Mouse (Mus musculus): ENCODE results near the gene Unc13d. TPM values are rescaled to one million over a fixed set of nuclear protein-coding genes. Genes with fewer than 3 reads are reported as not detected.

The Unc13d gene
- polyA plus RNA-seq, 1 experiment from 2014 or later, result 5.9 TPM

DNA sequence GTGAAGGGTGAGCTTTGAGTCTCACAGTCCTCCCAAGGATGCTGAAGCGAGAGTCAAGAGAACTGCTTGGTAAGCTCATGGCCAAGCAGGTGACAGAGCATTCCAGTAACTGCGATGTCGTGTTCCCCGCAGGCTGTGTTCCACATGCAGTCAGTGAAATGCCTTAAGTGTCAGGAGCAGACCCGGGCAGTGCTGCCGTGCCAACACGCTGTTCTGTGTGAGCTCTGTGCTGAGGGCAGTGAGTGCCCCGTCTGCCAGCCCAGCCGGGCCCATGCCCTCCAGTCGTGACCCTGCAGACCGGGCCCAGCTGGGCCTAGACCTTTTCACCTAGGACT lies 18.1 kb downstream of the Unc13d start:
- no peak for ATAC-seq (replicated peaks; ENCODE audit: extremely low read depth, insufficient read depth, low FRiP score)
- Histone ChIP-seq H3K9me3 (replicated peaks; ENCODE audit: control insufficient read depth, low read length) (no peaks in the 10 kb centered on the region), H3K27ac (ENCODE audit: low read length) (no peak overlapping the region), H3K4me1 (ENCODE audit: control insufficient read depth, insufficient read depth, low read length) (peaks cover 11% of the 10 kb centered on the region), H3K27me3 (ENCODE audit: control insufficient read depth, insufficient read depth, low read length) (no peaks in the 10 kb centered on the region), H3K9ac (ENCODE audit: low read length) (no peak overlapping the region), H3K4me2 (ENCODE audit: low read depth, low read length) (no peak overlapping the region), H3K36me3 (ENCODE audit: control insufficient read depth, insufficient read depth) (peaks cover 44% of the 10 kb centered on the region), H3K4me3 (ENCODE audit: low read length) (no peak overlapping the region)
- 88% methylated on average over 11 of the region's 11 CpGs for WGBS

DNA sequence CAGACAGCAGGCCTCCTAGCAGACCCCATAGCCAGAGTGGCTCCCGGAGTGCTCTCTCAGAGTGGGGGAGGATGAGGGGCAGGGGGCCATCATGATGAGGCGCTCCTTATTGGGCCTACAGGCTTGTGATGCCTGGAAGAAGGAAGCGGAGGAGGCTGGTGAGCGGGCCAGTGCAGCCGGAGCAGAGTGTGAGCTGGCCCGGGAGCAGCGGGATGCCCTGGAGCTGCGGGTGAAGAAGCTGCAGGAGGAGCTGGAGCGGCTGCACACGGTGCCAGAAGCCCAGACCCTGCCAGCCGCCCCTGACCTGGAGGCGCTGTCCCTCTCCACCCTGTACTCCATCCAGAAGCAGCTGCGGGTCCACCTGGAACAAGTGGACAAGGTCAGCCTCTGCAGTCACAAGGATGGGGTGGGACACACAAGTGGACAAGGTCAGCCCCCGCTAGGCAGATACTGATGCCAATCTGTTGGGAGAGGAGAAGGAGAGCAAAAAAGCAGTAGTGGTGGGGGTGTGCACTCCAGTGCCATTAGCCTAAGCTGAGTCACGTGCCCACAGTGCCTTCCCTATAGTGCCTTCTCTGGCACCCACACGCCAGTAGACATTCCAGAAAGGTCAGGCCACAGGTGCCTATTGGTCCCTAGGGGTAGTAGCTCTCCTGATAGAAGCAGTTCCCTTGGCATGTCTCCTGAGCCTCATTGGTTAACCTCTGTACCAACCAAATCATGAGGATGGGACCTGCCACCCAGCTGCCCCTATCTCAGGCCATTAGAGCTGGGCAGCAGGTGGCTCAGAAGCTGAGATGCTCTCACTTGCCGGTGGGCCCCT lies 18.7 kb downstream of the Unc13d start:
- Histone ChIP-seq H3K4me3 (ENCODE audit: low read length) (no peak overlapping the region), H3K27me3 (ENCODE audit: control insufficient read depth, insufficient read depth, low read length) (no peaks in the 10 kb centered on the region), H3K9ac (ENCODE audit: low read length) (no peak overlapping the region), H3K4me1 (ENCODE audit: control insufficient read depth, insufficient read depth, low read length) (peaks cover 11% of the 10 kb centered on the region), H3K36me3 (ENCODE audit: control insufficient read depth, insufficient read depth) (peaks cover 49% of the 10 kb centered on the region), H3K27ac (ENCODE audit: low read length) (no peak overlapping the region), H3K4me2 (ENCODE audit: low read depth, low read length) (no peak overlapping the region), H3K9me3 (replicated peaks; ENCODE audit: control insufficient read depth, low read length) (no peaks in the 10 kb centered on the region)
- 85% methylated on average over 17 of the region's 17 CpGs for WGBS
- ATAC-seq (replicated peaks; ENCODE audit: extremely low read depth, insufficient read depth, low FRiP score), result no peak

DNA sequence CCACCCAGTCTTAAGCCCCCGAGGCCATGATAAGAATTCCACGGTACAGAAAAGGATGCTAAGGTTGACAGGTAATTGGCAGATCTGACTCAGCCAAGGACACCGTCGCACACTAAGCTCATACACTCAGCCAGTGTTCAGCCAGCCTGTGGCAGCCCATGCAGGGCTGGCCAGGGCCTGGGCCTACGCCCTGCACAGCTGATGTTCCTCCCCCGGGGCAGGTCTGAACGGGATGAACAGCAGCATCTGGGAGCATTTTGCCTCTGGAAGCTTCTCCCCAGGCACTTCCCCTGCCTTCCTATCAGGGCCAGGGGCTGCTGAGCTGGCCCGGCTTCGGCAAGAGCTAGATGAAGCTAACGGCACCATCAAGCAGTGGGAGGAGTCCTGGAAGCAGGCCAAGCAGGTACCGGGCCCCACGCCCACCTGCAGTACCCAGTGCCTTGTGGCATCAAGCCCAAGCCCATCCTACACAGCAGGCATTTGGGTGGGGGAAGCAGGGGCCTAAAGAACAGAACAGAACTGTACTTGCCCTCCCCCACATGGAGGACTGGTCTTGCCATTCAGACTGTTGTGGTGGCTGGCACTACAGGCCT lies 19.6 kb downstream of the Unc13d start:
- Histone ChIP-seq H3K36me3 (ENCODE audit: control insufficient read depth, insufficient read depth) (peaks cover 58% of the 10 kb centered on the region), H3K9me3 (replicated peaks; ENCODE audit: control insufficient read depth, low read length) (no peaks in the 10 kb centered on the region), H3K9ac (ENCODE audit: low read length) (no peak overlapping the region), H3K4me1 (ENCODE audit: control insufficient read depth, insufficient read depth, low read length) (peaks cover 11% of the 10 kb centered on the region), H3K4me3 (ENCODE audit: low read length) (no peak overlapping the region), H3K27me3 (ENCODE audit: control insufficient read depth, insufficient read depth, low read length) (no peaks in the 10 kb centered on the region), H3K27ac (ENCODE audit: low read length) (0 out of 2 replicates have a peak overlapping the region, but pooled peaks have one; percentile 27), H3K4me2 (ENCODE audit: low read depth, low read length) (no peak overlapping the region)
- 62% methylated on average over 12 of the region's 12 CpGs for WGBS
- ATAC-seq (replicated peaks; ENCODE audit: extremely low read depth, insufficient read depth, low FRiP score), result no peak

DNA sequence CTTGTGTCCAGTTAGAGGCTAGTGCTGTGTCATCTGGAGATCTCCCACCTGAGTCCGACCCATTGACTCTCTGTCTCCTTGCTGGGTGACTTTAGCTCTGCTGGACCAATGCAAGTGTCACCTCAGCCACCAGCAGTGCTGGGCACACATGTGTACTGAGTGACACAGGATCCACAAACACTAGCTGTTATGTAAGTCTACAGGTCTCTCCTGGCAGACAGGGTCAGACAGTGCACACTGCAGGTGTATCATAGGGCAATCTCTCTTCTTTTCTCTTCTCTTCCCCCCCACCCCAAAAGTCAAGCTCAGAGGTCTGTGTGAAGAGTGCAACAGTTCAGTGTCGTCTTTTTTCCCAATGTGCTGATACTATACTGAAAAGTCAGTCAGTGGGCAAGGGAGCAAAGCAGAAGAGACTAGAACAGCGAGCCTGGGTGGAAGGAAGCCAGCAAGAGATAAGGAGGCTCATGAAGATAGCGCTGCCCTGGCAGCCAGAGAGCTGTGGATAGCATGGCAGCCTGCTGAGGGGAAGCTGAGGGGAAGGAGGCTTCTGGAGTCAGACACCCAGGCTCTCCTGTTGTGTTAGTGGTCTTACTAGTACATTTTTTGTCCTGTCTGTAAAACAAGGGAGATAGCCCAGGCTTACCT lies 20.4 kb downstream of the Unc13d start:
- no peak overlapping the region for H3K4me3 ChIP-seq (ENCODE audit: low read length)
- H3K9ac ChIP-seq (ENCODE audit: low read length), result no peak overlapping the region
- no peak overlapping the region for H3K4me2 ChIP-seq (ENCODE audit: low read depth, low read length)
- H3K4me1 ChIP-seq (ENCODE audit: control insufficient read depth, insufficient read depth, low read length), result peaks cover 11% of the 10 kb centered on the region
- H3K9me3 ChIP-seq (replicated peaks; ENCODE audit: control insufficient read depth, low read length), result no peaks in the 10 kb centered on the region
- no peak; the same call in 1 of the 2 replicates for ATAC-seq (replicated peaks; ENCODE audit: extremely low read depth, insufficient read depth, low FRiP score)
- peak overlapping the region; percentile 27; the same call in 1 of the 2 replicates for H3K27ac ChIP-seq (ENCODE audit: low read length)
- H3K27me3 ChIP-seq (ENCODE audit: control insufficient read depth, insufficient read depth, low read length), result no peaks in the 10 kb centered on the region
- WGBS, result 47% methylated on average over 4 of the region's 4 CpGs
- H3K36me3 ChIP-seq (ENCODE audit: control insufficient read depth, insufficient read depth), result peaks cover 65% of the 10 kb centered on the region

DNA sequence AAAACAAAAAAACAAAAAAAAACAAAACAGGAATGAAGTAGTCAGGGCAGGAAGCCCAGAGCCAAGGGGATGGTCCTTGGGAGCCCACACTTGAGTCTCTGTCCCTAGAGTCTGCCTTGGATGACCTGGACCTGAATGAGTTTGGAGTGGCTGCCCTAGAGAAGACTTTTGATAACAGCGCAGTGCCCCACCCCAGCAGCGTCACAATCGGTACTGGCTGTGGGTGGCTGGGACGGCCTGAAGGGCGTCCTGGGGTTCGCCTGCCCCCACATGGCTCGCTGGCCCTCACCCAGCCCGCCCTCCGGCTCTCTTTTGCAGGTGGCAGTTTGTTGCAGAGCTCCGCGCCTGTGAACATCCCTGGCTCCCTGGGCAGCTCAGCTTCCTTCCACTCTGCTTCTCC lies 21.9 kb downstream of the Unc13d start:
- Histone ChIP-seq H3K27me3 (ENCODE audit: control insufficient read depth, insufficient read depth, low read length) (no peaks in the 10 kb centered on the region), H3K9ac (ENCODE audit: low read length) (no peak overlapping the region), H3K36me3 (ENCODE audit: control insufficient read depth, insufficient read depth) (peaks cover 64% of the 10 kb centered on the region), H3K4me1 (ENCODE audit: control insufficient read depth, insufficient read depth, low read length) (peaks cover 11% of the 10 kb centered on the region), H3K4me3 (ENCODE audit: low read length) (no peak overlapping the region), H3K4me2 (ENCODE audit: low read depth, low read length) (no peak overlapping the region), H3K9me3 (replicated peaks; ENCODE audit: control insufficient read depth, low read length) (no peaks in the 10 kb centered on the region), H3K27ac (ENCODE audit: low read length) (no peak overlapping the region)
- no peak for ATAC-seq (replicated peaks; ENCODE audit: extremely low read depth, insufficient read depth, low FRiP score)
- WGBS, result 84% methylated on average over 11 of the region's 11 CpGs

DNA sequence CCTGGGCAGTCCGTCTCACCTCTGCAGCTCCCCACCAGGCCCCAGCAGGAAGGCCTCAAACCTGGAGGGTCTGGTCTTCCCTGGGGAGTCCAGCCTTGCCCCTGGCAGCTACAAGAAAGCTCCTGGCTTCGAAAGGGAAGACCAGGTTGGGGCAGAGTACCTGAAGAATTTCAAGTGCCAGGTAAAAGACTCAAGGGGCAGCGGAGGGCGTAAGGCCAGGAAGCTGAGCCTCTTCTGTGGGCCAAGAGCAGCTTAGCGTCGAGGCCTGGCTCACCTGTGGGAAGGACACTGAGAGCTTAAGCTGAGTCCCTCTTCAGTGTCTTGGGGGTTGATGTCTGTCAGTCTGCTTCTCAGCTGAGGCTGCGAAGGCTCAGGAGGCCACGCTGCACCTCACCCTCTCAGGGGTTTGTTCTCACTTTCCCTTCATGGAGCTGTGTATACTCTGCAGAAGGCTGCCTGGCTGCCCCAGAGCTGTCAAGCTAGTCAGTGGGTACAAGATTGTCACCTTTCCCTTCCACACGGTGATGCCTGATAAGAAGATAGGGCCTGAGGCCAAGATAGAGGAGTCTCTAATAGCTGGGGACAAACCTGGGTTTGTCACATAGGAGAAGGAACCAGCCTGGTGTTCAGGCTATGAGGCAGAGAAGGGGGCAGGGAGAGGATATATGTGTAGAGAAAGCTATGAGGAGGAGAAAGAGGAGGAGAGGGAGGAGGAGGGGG lies 24.1 kb downstream of the Unc13d start:
- Histone ChIP-seq H3K9ac (ENCODE audit: low read length) (no peak overlapping the region), H3K27me3 (ENCODE audit: control insufficient read depth, insufficient read depth, low read length) (no peaks in the 10 kb centered on the region), H3K36me3 (ENCODE audit: control insufficient read depth, insufficient read depth) (peaks cover 69% of the 10 kb centered on the region), H3K4me3 (ENCODE audit: low read length) (no peak overlapping the region), H3K4me1 (ENCODE audit: control insufficient read depth, insufficient read depth, low read length) (peaks cover 11% of the 10 kb centered on the region), H3K9me3 (replicated peaks; ENCODE audit: control insufficient read depth, low read length) (no peaks in the 10 kb centered on the region), H3K4me2 (ENCODE audit: low read depth, low read length) (no peak overlapping the region), H3K27ac (ENCODE audit: low read length) (no peak overlapping the region)
- no peak for ATAC-seq (replicated peaks; ENCODE audit: extremely low read depth, insufficient read depth, low FRiP score)
- WGBS, result 82% methylated on average over 9 of the region's 9 CpGs

DNA sequence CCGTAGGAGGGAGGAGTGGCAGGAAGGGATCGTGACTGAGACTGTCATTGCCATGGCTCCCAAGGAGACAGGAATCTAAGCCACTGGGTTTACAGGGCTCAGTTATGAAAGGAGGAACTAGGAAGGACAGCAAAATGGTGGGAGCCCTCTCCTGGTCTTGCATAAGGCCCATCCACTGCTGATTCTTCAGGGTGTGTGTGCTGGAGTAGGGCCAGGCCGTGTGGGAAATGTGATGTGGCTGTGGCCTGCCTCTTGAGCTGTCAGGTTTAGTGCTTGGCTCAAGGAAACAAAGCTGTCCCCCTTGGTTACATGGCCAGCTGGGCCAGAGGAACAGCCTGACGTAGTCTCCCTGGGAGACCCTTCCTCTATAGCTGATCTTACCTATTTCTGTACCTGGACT lies 27.6 kb downstream of the Unc13d start:
- Histone ChIP-seq H3K27me3 (ENCODE audit: control insufficient read depth, insufficient read depth, low read length) (no peaks in the 10 kb centered on the region), H3K9me3 (replicated peaks; ENCODE audit: control insufficient read depth, low read length) (no peaks in the 10 kb centered on the region), H3K36me3 (ENCODE audit: control insufficient read depth, insufficient read depth) (peaks cover 66% of the 10 kb centered on the region), H3K4me3 (ENCODE audit: low read length) (no peak overlapping the region), H3K9ac (ENCODE audit: low read length) (no peak overlapping the region), H3K27ac (ENCODE audit: low read length) (no peak overlapping the region), H3K4me1 (ENCODE audit: control insufficient read depth, insufficient read depth, low read length) (no peaks in the 10 kb centered on the region), H3K4me2 (ENCODE audit: low read depth, low read length) (no peak overlapping the region)
- no peak for ATAC-seq (replicated peaks; ENCODE audit: extremely low read depth, insufficient read depth, low FRiP score)
- 76% methylated on average over 4 of the region's 4 CpGs for WGBS

DNA sequence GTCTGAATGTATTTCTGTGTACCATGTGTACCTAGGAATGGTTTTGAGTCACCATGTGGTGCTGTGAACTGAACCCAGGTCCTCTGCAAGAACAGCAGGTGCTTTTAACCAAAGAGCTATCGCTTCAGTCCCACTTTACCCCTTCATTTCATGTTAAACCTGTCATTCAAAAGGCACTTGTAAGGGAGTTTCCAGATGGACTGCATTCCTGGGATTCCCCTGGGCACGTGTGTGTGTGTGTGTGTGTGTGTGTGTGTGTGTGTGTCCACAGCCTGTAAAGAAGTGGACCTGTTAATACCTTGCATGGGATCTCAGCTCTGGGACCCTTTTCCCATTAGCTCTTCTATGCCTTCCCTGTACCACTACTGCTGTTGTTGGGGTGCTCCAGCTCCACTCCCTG lies 28.2 kb downstream of the Unc13d start:
- H3K4me3 ChIP-seq (ENCODE audit: low read length), result no peak overlapping the region
- H3K4me2 ChIP-seq (ENCODE audit: low read depth, low read length), result no peak overlapping the region
- H3K27ac ChIP-seq (ENCODE audit: low read length), result no peak overlapping the region
- no peak for ATAC-seq (replicated peaks; ENCODE audit: extremely low read depth, insufficient read depth, low FRiP score)
- peaks cover 61% of the 10 kb centered on the region for H3K36me3 ChIP-seq (ENCODE audit: control insufficient read depth, insufficient read depth)
- no peaks in the 10 kb centered on the region for H3K9me3 ChIP-seq (replicated peaks; ENCODE audit: control insufficient read depth, low read length)
- H3K9ac ChIP-seq (ENCODE audit: low read length), result no peak overlapping the region
- no peaks in the 10 kb centered on the region for H3K27me3 ChIP-seq (ENCODE audit: control insufficient read depth, insufficient read depth, low read length)
- 70% methylated on average over 2 of the region's 2 CpGs for whole genome bisulfite sequencing
- H3K4me1 ChIP-seq (ENCODE audit: control insufficient read depth, insufficient read depth, low read length), result no peaks in the 10 kb centered on the region
